Mouse (Mus musculus) activated CD4-positive, CD25-positive, alpha-beta regulatory T cell, adult 4 months (primary cell): ENCODE measurements around the gene Cnot11. TPM values are rescaled to one million over a fixed set of nuclear protein-coding genes. Genes with fewer than 3 reads are reported as not detected.
"Not testable (repeated sequence)": the region's sequence is repeated elsewhere in the genome, so short reads cannot be mapped to it uniquely, and the experiment has no call there.

Source experiments
- ATAC-seq: one replicate; pipeline ENCODE4 v1.8.0; 2017
- polyA plus RNA-seq, 2 experiments: library from polyadenylated mRNA; unstranded; fragments of 100-300 nt; shearing (Covaris generic); gene quantifications; one replicate each; pipeline ENCODE4 v1.2.1; 2017

The Cnot11 gene
- polyA plus RNA-seq, 2 experiments from 2014 or later: 3.0 to 5.6 TPM

DNA sequence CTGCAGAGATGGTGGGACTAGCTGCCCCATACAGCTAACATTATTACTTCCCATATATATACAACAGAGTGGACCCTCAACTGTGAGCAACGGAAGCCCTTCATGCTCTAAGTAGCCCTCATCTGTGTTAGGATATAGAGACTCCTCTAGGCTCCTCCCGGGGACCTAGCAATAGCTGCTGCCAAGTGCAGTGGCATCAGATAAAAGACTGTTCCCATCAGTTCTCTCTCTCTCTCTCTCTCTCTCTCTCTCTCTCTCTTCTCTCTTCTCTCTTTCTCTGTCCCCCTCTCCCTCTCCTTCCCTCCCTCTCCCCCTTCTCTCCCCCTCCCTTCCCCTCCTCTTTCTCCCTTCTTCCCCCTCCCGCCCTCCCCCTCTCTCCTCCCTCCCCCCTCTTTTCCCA is 46.4 kb downstream of the Cnot11 start:
- ATAC-seq: no peak

DNA sequence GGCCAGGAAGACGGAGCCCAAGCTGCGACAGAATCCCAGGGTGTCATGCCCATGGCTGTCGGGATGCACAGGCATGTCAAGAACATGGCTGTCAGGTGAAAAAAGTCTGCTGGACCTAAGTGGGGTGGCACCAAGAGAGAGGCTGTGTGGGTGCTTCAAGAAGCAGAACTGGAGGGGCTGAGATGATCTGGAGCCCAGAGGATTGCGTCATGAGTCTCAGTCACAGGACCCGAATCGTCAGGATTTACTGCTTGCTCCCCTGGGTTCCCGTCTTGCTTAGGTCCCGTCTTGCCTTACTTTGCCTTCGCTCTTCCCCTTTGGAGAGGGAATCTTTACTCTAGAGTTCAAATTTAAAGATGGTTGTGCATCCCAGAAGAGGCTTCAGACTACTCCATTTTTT is 48.4 kb downstream of the Cnot11 start:
- ATAC-seq: no peak

DNA sequence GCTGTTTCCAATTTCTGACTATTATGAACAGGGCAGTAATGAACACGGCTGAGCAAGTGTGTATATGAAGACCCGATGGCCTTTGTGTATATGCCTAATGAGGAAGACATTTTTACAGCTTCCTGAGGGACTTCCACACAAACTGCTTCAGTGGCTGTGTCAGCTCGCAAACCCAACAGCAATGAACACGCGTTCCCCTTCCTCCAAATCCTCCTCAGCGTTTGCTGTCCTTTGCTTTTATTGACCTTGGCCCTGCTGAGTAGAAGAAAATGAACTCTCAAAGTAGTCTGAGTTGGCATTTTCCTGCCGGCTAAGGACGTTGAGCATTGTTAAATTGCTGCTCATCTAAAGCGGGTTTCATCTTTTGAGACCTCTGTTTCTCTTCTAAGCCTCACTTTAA is 50.6 kb downstream of the Cnot11 start:
- ATAC-seq: no peak

DNA sequence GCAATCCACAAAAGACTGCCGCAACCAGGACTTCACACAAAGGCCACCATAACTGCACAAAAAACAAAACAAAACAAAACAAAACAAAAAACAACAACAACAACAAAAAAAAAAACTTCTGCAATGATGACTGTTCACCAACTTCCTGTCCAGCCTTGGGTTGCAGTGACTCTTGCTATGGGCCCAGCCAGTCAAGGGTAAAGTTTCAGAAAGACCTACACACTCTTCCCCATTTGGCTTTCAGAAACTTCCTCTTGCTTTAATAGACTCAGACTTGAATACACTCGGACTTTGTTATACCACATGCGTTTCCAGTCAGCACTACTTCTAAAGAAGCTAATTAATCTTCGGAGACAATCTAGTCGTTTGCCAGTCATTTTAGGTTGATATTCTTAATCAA is 55.4 kb downstream of the Cnot11 start:
- no peak for ATAC-seq

DNA sequence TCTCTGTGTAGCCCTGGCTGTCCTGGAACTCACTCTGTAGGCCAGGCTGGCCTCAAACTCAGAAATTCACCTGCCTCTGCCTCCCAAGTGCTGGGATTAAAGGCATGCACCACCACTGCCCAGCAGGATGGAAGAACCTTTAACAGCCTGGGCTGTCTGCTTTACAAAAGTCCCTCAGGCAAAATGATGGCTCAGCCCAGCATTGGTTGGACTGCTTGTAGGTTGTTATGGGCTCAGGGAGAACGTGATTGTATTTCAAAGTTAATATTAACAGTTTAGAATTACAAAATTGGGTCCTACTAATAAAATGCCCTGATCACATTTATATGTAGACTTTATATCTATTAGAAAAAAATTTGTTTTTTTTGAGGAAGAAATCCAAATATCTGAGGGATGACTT is 56.8 kb downstream of the Cnot11 start:
- not testable (repeated sequence) for ATAC-seq

DNA sequence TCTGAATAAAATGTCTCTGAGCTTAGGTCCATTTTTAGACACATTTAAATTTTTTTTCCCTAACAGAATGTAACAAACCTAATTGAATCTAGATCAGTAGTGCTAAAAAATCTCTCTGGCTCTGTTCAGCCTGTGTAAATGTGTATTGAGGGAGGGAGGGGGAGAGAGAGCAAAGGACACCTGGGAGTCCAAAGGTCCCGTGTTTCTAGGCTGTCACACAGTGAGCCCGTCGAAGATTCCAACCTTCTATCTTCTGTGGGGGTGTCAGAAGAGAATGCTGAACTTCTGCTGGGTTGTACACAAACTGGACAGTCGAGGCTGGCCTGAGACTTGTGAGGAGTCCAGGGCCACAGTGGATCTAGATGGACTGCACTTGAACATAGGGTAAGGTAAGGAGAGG is 57.3 kb downstream of the Cnot11 start:
- no peak for ATAC-seq

DNA sequence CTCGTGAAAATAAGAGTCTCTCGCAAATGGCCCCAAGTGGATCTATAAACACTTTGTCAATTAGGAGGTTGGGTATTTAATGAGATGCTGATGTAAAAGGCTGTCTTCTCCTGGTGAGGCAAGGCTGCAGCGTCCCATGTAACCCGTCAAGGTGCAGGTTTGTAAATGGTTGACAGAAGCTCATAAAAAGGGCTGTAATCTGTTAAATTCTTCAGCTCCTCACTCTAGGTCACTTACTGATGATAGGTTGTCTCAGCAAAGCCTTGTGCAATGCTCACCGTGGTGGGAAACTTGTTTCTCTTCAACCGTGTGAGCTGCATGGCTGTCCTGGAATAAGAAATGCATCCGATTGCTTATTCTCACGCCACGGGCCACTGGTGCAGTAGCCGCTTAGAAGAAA is 59.0 kb downstream of the Cnot11 start:
- ATAC-seq: no peak

Other genes starting within 250 kb of the Cnot11 start
- gene Rpl31, start 167.2 kb upstream of the Cnot11 start, polyA plus RNA-seq: 100 to 1,000 TPM; 494 to 595 TPM
- gene Tbc1d8, start 56.2 kb upstream of the Cnot11 start, polyA plus RNA-seq: 1 to 10 TPM in 1 of 2 experiments, under 1 TPM in 1; 0.41 to 1.4 TPM
- gene Rnf149, start 42.4 kb downstream of the Cnot11 start, polyA plus RNA-seq: 10 to 100 TPM; 19.8 to 26.7 TPM
- gene Creg2, start 116.5 kb downstream of the Cnot11 start, polyA plus RNA-seq: under 1 TPM in 1 of 2 experiments, not detected in 1; 0.10 TPM
- gene Rfx8, start 186.0 kb downstream of the Cnot11 start, polyA plus RNA-seq: not detected